Mouse (Mus musculus) neural tube, embryonic 15.5 days (tissue): ENCODE measurements around the gene Wdpcp. TPM values are rescaled to one million over a fixed set of nuclear protein-coding genes. Genes with fewer than 3 reads are reported as not detected.

Source experiments
- ATAC-seq: fragments of 200-750 bp; cut with Nextera tagmentation; 2 replicates; pipeline ENCODE4 v1.8.0; 2017; ENCODE audit warnings: mild to moderate bottlenecking, moderate TSS enrichment, moderate library complexity; ENCODE audit not compliant: low FRiP score
- H3K27ac ChIP-seq: fragments of 300-500 bp; sonication (generic); replicated peaks from 2 replicates; pipeline ENCODE4 v1.5.1; 2015; ENCODE audit warnings: mild to moderate bottlenecking, inconsistent platforms
- H3K27me3 ChIP-seq: fragments of 300-500 bp; sonication (generic); replicated peaks from 2 replicates; pipeline ENCODE4 v1.6.1; 2015; ENCODE audit warnings: inconsistent platforms
- H3K36me3 ChIP-seq: fragments of 300-500 bp; sonication (generic); 2 replicates; pipeline ENCODE4 v1.6.1; 2015; ENCODE audit warnings: inconsistent platforms
- H3K4me1 ChIP-seq: fragments of 300-500 bp; sonication (generic); 2 replicates; pipeline ENCODE4 v1.6.1; 2015; ENCODE audit warnings: inconsistent platforms
- H3K4me2 ChIP-seq: fragments of 300-500 bp; sonication (generic); 2 replicates; pipeline ENCODE4 v1.6.1; 2015; ENCODE audit warnings: inconsistent platforms, mild to moderate bottlenecking, moderate library complexity
- H3K4me3 ChIP-seq: fragments of 300-500 bp; sonication (generic); replicated peaks from 2 replicates; pipeline ENCODE4 v1.5.1; 2015; ENCODE audit warnings: mild to moderate bottlenecking, inconsistent platforms
- H3K9ac ChIP-seq: fragments of 300-500 bp; sonication (generic); replicated peaks from 2 replicates; pipeline ENCODE4 v1.6.1; 2015; ENCODE audit warnings: mild to moderate bottlenecking, inconsistent platforms
- H3K9me3 ChIP-seq: fragments of 300-500 bp; sonication (generic); replicated peaks from 2 replicates; pipeline ENCODE4 v1.6.1; 2016; ENCODE audit warnings: inconsistent platforms
- WGBS: fragments of 180-500 bp; shearing (Covaris S2); methylation state at CpG from one replicate; pipeline ENCODE4 v1.1.7; 2015; ENCODE audit warnings: mixed read lengths; 5-methylcytosine and 5-hydroxymethylcytosine counted together
- microRNA-seq: library from miRNA; unstranded; fragments of <30 nt; microRNA quantifications from one replicate; pipeline ENCODE4, GENCODE M21; 2017
- polyA plus RNA-seq: library from polyadenylated mRNA; unstranded; fragments of >200 nt; fragmentation: Nextera tagmentation; extraction: Ambion mirVana; gene quantifications from 2 replicates; pipeline ENCODE4 v1.2.1, GENCODE M21; 2015

Gene Wdpcp
- polyA plus RNA-seq, 1 experiment from 2014 or later = 8.2 TPM

- Histone ChIP-seq H3K4me1 (no peaks in the 10 kb centered on the region), H3K4me3 (no peak overlapping the region), H3K9ac (no peak overlapping the region), H3K4me2 (no peak overlapping the region), H3K27me3 (no peaks in the 10 kb centered on the region), H3K27ac (no peak overlapping the region), H3K9me3 (no peaks in the 10 kb centered on the region), H3K36me3 (no peaks in the 10 kb centered on the region)
- WGBS = 78% methylated on average over 1 of the region's 1 CpGs
- no peak for ATAC-seq
Observed at GRCm38 (mm10) chr11:21826521-21826920, 254.5 kb downstream of the Wdpcp start.

DNA sequence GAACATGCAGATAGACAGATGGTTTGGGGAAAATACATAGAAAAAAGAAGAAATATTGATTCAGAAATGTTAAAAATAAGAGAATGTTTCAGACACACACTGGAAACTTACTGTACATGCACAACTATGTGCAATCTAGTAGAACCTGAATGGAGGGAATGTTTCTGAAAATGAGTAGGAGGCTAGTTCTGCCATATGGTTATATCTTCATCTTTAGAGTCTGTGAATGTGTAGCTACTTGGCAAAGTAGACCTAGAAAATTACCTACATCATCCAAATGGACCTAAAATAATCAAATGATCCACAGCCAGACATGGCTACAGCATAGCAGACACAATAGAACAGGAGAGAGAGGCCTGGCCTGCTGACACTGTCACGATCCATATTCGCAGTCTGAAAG is 275.0 kb downstream of the Wdpcp start:
- Histone ChIP-seq H3K4me3 (no peak overlapping the region), H3K4me1 (no peaks in the 10 kb centered on the region), H3K4me2 (no peak overlapping the region), H3K36me3 (no peaks in the 10 kb centered on the region), H3K9me3 (no peaks in the 10 kb centered on the region), H3K27me3 (no peaks in the 10 kb centered on the region), H3K27ac (no peak overlapping the region), H3K9ac (no peak overlapping the region)
- 94% methylated on average over 2 of the region's 2 CpGs for WGBS
- ATAC-seq = no peak

DNA sequence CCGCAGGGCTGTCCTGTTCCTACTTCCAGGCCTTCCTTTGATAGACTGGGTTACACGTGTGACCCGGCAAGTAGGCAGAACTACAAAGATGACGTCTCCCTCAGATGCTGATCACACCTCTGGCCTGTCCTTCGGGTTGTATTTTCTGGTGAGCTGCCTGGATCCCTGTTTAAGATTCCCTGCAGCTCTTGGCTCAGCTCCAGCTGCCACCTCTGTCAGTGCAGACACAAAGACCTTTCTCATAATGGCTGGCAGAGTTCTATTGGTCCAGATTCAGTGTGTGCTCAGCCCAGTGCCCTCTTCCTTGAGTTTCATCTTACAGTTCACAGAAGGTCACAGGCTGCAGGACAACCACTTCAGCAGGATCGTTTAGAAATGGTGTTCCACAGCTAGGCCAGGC is 292.0 kb downstream of the Wdpcp start:
- H3K27me3 ChIP-seq = no peaks in the 10 kb centered on the region
- H3K9me3 ChIP-seq = no peaks in the 10 kb centered on the region
- no peak overlapping the region for H3K9ac ChIP-seq
- no peak for ATAC-seq
- WGBS = 38% methylated on average over 6 of the region's 6 CpGs
- no peaks in the 10 kb centered on the region for H3K36me3 ChIP-seq
- no peaks in the 10 kb centered on the region for H3K4me1 ChIP-seq
- H3K4me2 ChIP-seq = no peak overlapping the region
- H3K27ac ChIP-seq = no peak overlapping the region
- H3K4me3 ChIP-seq = no peak overlapping the region

- no peaks in the 10 kb centered on the region for H3K4me1 ChIP-seq
- H3K9me3 ChIP-seq = no peaks in the 10 kb centered on the region
- WGBS = 45% methylated on average over 6 of the region's 6 CpGs
Observed at GRCm38 (mm10) chr11:21864516-21864915, 292.5 kb downstream of the Wdpcp start.

GRCm38 (mm10) chr11:21868675-21869074 is 296.6 kb downstream of the Wdpcp start:
- WGBS = 82% methylated on average over 3 of the region's 3 CpGs
- no peak overlapping the region for H3K27ac ChIP-seq
- ATAC-seq = no peak

More at GRCm38 (mm10) chr11:21864516-21864915, 292.5 kb downstream of the Wdpcp start:
- H3K27ac ChIP-seq = no peak overlapping the region
- H3K4me3 ChIP-seq = no peak overlapping the region
- no peak for ATAC-seq
- no peaks in the 10 kb centered on the region for H3K27me3 ChIP-seq
- H3K4me2 ChIP-seq = no peak overlapping the region
- no peaks in the 10 kb centered on the region for H3K36me3 ChIP-seq
- no peak overlapping the region for H3K9ac ChIP-seq

DNA sequence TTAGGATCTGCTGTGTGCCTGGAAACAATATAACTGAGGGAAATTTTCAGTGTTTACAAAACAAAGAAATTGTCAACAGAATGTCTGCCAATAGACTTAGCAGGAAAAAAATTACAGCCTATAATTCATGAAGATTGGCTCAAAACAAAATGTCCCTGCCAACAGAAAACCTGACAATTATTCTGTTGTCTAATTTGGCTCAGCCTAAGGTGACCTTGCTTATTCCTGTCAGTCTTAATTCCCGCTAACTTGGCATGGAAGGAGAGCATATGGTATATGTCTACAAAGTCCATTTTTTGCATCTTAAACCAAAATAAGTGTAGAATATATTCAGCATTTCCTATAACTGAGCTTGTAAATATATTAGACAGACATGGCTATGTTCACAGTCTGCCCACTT is 298.8 kb downstream of the Wdpcp start:
- 83% methylated on average over 1 of the region's 1 CpGs for WGBS
- no peaks in the 10 kb centered on the region for H3K4me1 ChIP-seq
- H3K4me3 ChIP-seq = no peak overlapping the region
- ATAC-seq = no peak
- no peaks in the 10 kb centered on the region for H3K36me3 ChIP-seq
- H3K9ac ChIP-seq = no peak overlapping the region
- no peaks in the 10 kb centered on the region for H3K9me3 ChIP-seq
- H3K27ac ChIP-seq = no peak overlapping the region
- H3K4me2 ChIP-seq = no peak overlapping the region
- H3K27me3 ChIP-seq = no peaks in the 10 kb centered on the region

More at GRCm38 (mm10) chr11:21868675-21869074, 296.6 kb downstream of the Wdpcp start:
- H3K36me3 ChIP-seq = no peaks in the 10 kb centered on the region
- no peak overlapping the region for H3K4me2 ChIP-seq
- H3K4me3 ChIP-seq = no peak overlapping the region
- no peak overlapping the region for H3K9ac ChIP-seq
- H3K9me3 ChIP-seq = no peaks in the 10 kb centered on the region
- no peaks in the 10 kb centered on the region for H3K4me1 ChIP-seq
- H3K27me3 ChIP-seq = no peaks in the 10 kb centered on the region

GRCm38 (mm10) chr11:21871728-21872127 is 299.7 kb downstream of the Wdpcp start:
- ATAC-seq = no peak
- Histone ChIP-seq H3K27ac (no peak overlapping the region), H3K36me3 (no peaks in the 10 kb centered on the region), H3K4me3 (no peak overlapping the region), H3K9ac (no peak overlapping the region), H3K4me2 (no peak overlapping the region), H3K4me1 (no peaks in the 10 kb centered on the region), H3K27me3 (no peaks in the 10 kb centered on the region), H3K9me3 (no peaks in the 10 kb centered on the region)
- WGBS = 81% methylated on average over 4 of the region's 4 CpGs

DNA sequence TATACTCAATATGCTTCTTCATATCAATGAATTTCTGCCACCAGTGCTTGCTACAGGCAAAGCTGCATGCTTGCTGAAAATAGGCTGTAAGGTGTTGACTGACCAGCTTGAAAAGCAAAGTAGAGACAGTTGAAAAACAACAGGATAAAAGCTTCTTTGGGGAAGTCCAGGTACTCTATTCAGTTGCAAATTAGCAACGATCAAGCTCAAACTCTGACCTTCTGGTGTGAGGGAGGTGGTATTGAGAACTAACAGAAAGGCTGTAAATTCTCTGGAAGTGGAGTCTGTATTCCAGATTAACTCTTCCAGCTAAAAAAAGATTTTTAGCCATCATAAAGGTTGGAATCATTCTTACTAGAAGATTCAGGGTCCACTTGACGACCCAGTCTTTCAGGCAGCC is 303.0 kb downstream of the Wdpcp start:
- Histone ChIP-seq H3K4me2 (no peak overlapping the region), H3K36me3 (no peaks in the 10 kb centered on the region), H3K27ac (no peak overlapping the region), H3K27me3 (no peaks in the 10 kb centered on the region), H3K9ac (no peak overlapping the region), H3K9me3 (no peaks in the 10 kb centered on the region), H3K4me3 (no peak overlapping the region), H3K4me1 (no peaks in the 10 kb centered on the region)
- 78% methylated on average over 2 of the region's 2 CpGs for WGBS
- ATAC-seq = no peak

GRCm38 (mm10) chr11:21894696-21895095 is 322.7 kb downstream of the Wdpcp start:
- Histone ChIP-seq H3K27me3 (no peaks in the 10 kb centered on the region), H3K27ac (no peak overlapping the region), H3K9ac (no peak overlapping the region), H3K4me1 (no peaks in the 10 kb centered on the region), H3K36me3 (no peaks in the 10 kb centered on the region), H3K9me3 (no peaks in the 10 kb centered on the region), H3K4me2 (no peak overlapping the region), H3K4me3 (no peak overlapping the region)
- 89% methylated on average over 3 of the region's 3 CpGs for WGBS
- no peak for ATAC-seq

DNA sequence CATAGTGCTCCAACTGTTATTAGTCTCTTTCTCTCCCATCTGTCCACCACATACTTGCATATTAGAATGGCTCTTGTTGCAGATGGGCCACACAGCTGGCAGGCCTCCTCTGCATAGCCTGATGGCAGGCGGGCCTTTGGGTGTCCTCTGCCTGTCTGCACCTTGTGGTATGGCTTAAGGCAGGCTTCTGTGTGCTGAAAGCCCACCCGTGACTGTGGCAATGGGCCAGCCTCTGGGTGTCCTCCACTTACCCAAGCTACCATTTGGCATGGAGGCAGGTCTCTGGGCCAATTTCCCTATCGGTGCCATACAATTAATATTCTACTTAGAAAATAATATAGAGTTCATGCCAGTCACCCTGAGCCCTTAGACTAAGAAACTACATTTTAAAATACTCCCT is 350.5 kb downstream of the Wdpcp start:
- no peak overlapping the region for H3K4me3 ChIP-seq
- H3K4me1 ChIP-seq = no peaks in the 10 kb centered on the region
- WGBS = 82% methylated on average over 3 of the region's 3 CpGs
- no peaks in the 10 kb centered on the region for H3K27me3 ChIP-seq
- H3K4me2 ChIP-seq = no peak overlapping the region
- H3K36me3 ChIP-seq = no peaks in the 10 kb centered on the region
- no peaks in the 10 kb centered on the region for H3K9me3 ChIP-seq
- no peak overlapping the region for H3K9ac ChIP-seq
- no peak overlapping the region for H3K27ac ChIP-seq
- ATAC-seq = no peak

Small RNAs within 50 kb of the gene (microRNA-seq; reads per million reads assigned to microRNA genes)
- not detected for gene Gm22990

Other genes with a start within 250 kb of the Wdpcp start
- 73.4 and 76.6 TPM in 2 replicates for gene Ugp2, start 201.0 kb upstream of the Wdpcp start, polyA plus RNA-seq
- gene Mdh1, start 132 bp downstream of the Wdpcp start, polyA plus RNA-seq = 647 and 664 TPM in 2 replicates